Mouse (Mus musculus): ENCODE results near the gene Prm3. TPM values are rescaled to one million over a fixed set of nuclear protein-coding genes. Genes with fewer than 3 reads are reported as not detected.

Gene Prm3
- polyA plus RNA-seq, 1 experiment, result not detected

GRCm38 (mm10) chr16:10788271-10788670 is 2.4 kb downstream of the Prm3 start, which contains the start of gene Tnp2:
Tnp2 (minus strand) TSS chr16:10788660.
- no peaks in the 10 kb centered on the region for H3K9me3 ChIP-seq (replicated peaks; ENCODE audit: control insufficient read depth, insufficient read depth, low read length, poor library complexity, severe bottlenecking)
- H3K4me3 ChIP-seq (ENCODE audit: low read depth, low read length), result peak within 1 kb of the TSS; percentile 18
- H3K36me3 ChIP-seq (ENCODE audit: control insufficient read depth, insufficient read depth, low read length, poor library complexity, severe bottlenecking), result no peaks in the 10 kb centered on the region
- peaks cover 1% of the 10 kb centered on the region for H3K4me1 ChIP-seq (ENCODE audit: control insufficient read depth, insufficient read depth, low read length)
- no peak for TF ChIP-seq POLR2A (IDR thresholded peaks at IDR 0.05; ENCODE audit: insufficient read depth, low read length)
- no peak for TF ChIP-seq CTCF (IDR thresholded peaks at IDR 0.05; ENCODE audit: low read depth, low read length)
- no peak for TF ChIP-seq EP300 (IDR thresholded peaks at IDR 0.05; ENCODE audit: insufficient read depth, low read depth, low read length)
- no peak within 1 kb of the TSS for H3K9ac ChIP-seq (ENCODE audit: low read depth, poor library complexity, severe bottlenecking)
- no peaks in the 10 kb centered on the region; the same call in 1 of the 2 replicates for H3K27me3 ChIP-seq (ENCODE audit: control insufficient read depth, insufficient read depth, low read length, poor library complexity, severe bottlenecking)
- no peak within 1 kb of the TSS for H3K27ac ChIP-seq (ENCODE audit: insufficient read depth, low read length)

DNA sequence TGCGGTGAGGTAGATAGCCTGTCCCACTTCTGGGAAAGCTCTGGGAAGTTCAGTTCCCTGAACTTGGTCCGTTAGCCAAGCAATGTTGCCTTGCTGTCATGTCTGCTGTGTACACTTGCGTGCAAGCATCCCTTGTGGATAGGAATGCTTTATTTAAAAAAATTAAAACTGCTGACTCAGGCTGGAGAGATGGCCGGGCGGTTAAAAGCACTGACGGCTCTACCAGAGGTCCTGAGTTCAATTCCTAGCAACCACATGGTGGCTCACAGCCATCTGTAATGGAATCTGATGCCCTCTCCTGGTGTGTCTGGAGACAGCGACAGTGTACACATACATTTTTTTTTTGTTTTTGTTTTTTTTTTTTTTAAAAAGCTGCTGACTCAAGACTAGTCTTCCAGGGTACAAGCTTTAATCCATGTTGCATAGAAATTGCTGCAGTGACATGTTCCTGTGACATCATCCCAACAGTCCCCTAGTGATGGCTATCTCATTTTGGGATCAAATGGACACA is 3.1 kb downstream of the Prm3 start:
- H3K9ac ChIP-seq (ENCODE audit: low read depth, poor library complexity, severe bottlenecking), result no peak overlapping the region
- TF ChIP-seq POLR2A (IDR thresholded peaks at IDR 0.05; ENCODE audit: insufficient read depth, low read length), result no peak
- TF ChIP-seq CTCF (IDR thresholded peaks at IDR 0.05; ENCODE audit: low read depth, low read length), result peak; percentile 11
- no peaks in the 10 kb centered on the region for H3K9me3 ChIP-seq (replicated peaks; ENCODE audit: control insufficient read depth, insufficient read depth, low read length, poor library complexity, severe bottlenecking)
- no peaks in the 10 kb centered on the region for H3K36me3 ChIP-seq (ENCODE audit: control insufficient read depth, insufficient read depth, low read length, poor library complexity, severe bottlenecking)
- no peak overlapping the region for H3K27ac ChIP-seq (ENCODE audit: insufficient read depth, low read length)
- no peak overlapping the region for H3K4me3 ChIP-seq (ENCODE audit: low read depth, low read length)
- H3K4me1 ChIP-seq (ENCODE audit: control insufficient read depth, insufficient read depth, low read length), result peaks cover 1% of the 10 kb centered on the region
- H3K27me3 ChIP-seq (ENCODE audit: control insufficient read depth, insufficient read depth, low read length, poor library complexity, severe bottlenecking), result no peaks in the 10 kb centered on the region; the same call in 1 of the 2 replicates

DNA sequence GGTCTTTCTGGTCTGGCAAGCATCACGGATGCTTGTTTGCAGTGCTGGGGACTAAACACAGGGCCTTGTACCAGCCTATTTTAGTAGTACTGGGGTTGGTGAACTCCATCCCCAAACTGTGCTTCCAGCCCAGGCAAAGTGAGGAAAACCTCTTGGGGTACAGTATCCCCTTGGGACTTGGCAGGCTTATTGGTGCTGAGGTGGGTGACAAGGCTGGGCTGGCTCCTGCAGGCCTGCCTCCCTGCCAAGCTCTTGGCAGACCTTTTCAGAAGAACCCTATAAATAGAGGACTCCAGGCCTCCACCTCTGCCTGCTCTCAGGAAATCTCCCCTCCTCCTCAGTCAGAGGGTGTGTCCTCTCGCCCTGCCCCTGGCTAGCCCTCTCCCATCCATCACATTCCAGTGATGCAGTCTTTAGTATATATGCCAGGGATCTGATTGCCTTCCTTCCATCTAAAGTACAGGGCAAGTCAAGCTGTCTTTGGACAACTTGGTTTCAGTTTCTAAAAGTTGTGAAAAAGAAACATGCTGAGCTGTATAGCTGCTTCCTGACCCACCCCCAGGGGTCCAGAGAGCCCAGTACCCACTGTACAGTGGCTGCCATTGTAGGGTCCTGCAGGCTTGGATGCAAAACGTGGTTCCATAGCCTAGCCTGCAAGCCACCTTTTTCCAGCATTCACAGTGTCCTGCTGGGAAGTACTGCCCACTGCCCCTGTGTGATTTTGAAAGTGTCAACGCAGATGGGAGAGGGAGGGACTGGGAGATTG is 3.7 kb downstream of the Prm3 start:
- Histone ChIP-seq H3K36me3 (ENCODE audit: control insufficient read depth, insufficient read depth, low read length, poor library complexity, severe bottlenecking) (no peaks in the 10 kb centered on the region), H3K27ac (ENCODE audit: insufficient read depth, low read length) (no peak overlapping the region), H3K27me3 (ENCODE audit: control insufficient read depth, insufficient read depth, low read length, poor library complexity, severe bottlenecking) (no peaks in the 10 kb centered on the region; the same call in 1 of the 2 replicates), H3K4me3 (ENCODE audit: low read depth, low read length) (no peak overlapping the region), H3K4me1 (ENCODE audit: control insufficient read depth, insufficient read depth, low read length) (peaks cover 1% of the 10 kb centered on the region), H3K9me3 (replicated peaks; ENCODE audit: control insufficient read depth, insufficient read depth, low read length, poor library complexity, severe bottlenecking) (no peaks in the 10 kb centered on the region), H3K9ac (ENCODE audit: low read depth, poor library complexity, severe bottlenecking) (no peak overlapping the region)
- TF ChIP-seq POLR2A (IDR thresholded peaks at IDR 0.05; ENCODE audit: insufficient read depth, low read length), result no peak
- no peak for TF ChIP-seq EP300 (IDR thresholded peaks at IDR 0.05; ENCODE audit: insufficient read depth, low read depth, low read length)
- no peak for TF ChIP-seq CTCF (IDR thresholded peaks at IDR 0.05; ENCODE audit: low read depth, low read length)

DNA sequence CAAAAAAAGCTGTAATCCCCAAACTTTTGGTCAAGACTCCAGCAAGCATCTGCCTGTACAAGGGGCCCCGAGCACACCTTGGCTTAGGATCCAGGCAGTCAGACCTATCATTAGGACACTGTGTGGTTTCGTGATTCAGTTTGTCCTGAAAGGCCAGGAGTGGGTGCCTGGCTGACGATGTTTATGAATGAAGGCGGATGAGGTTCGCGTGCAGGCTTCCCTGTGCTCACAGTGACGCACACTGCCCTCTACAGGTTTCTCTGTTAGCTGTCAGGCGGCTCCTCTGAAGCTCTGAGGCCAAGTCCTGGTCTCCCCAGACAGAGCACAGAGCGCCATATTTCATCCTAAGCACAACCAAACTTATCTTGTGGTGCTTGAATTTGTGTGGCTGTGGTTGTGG is 4.4 kb downstream of the Prm3 start:
- Histone ChIP-seq H3K4me3 (ENCODE audit: low read depth, low read length) (peak overlapping the region; percentile 67), H3K4me1 (ENCODE audit: control insufficient read depth, insufficient read depth, low read length) (peaks cover 1% of the 10 kb centered on the region), H3K27ac (ENCODE audit: insufficient read depth, low read length) (peak overlapping the region; percentile 15; the same call in 1 of the 2 replicates), H3K27me3 (ENCODE audit: control insufficient read depth, insufficient read depth, low read length, poor library complexity, severe bottlenecking) (no peaks in the 10 kb centered on the region; the same call in 1 of the 2 replicates), H3K9me3 (replicated peaks; ENCODE audit: control insufficient read depth, insufficient read depth, low read length, poor library complexity, severe bottlenecking) (no peaks in the 10 kb centered on the region), H3K9ac (ENCODE audit: low read depth, poor library complexity, severe bottlenecking) (peak overlapping the region; percentile 84), H3K36me3 (ENCODE audit: control insufficient read depth, insufficient read depth, low read length, poor library complexity, severe bottlenecking) (no peaks in the 10 kb centered on the region)
- TF ChIP-seq CTCF (IDR thresholded peaks at IDR 0.05; ENCODE audit: low read depth, low read length), result peak; percentile 86
- no peak for TF ChIP-seq POLR2A (IDR thresholded peaks at IDR 0.05; ENCODE audit: insufficient read depth, low read length)
- 0 out of 2 replicates have a peak, but pooled peaks have one; percentile 38 for TF ChIP-seq EP300 (IDR thresholded peaks at IDR 0.05; ENCODE audit: insufficient read depth, low read depth, low read length)

- H3K9ac ChIP-seq (ENCODE audit: low read depth, poor library complexity, severe bottlenecking), result peak within 1 kb of the TSS; percentile 84
- H3K9me3 ChIP-seq (replicated peaks; ENCODE audit: control insufficient read depth, insufficient read depth, low read length, poor library complexity, severe bottlenecking), result no peaks in the 10 kb centered on the region
- H3K4me3 ChIP-seq (ENCODE audit: low read depth, low read length), result peak within 1 kb of the TSS; percentile 74
- peak within 1 kb of the TSS; percentile 15 for H3K27ac ChIP-seq (ENCODE audit: insufficient read depth, low read length)
- peaks cover 1% of the 10 kb centered on the region for H3K4me1 ChIP-seq (ENCODE audit: control insufficient read depth, insufficient read depth, low read length)
- no peaks in the 10 kb centered on the region for H3K36me3 ChIP-seq (ENCODE audit: control insufficient read depth, insufficient read depth, low read length, poor library complexity, severe bottlenecking)
- no peaks in the 10 kb centered on the region; the same call in 1 of the 2 replicates for H3K27me3 ChIP-seq (ENCODE audit: control insufficient read depth, insufficient read depth, low read length, poor library complexity, severe bottlenecking)
- no peak for TF ChIP-seq EP300 (IDR thresholded peaks at IDR 0.05; ENCODE audit: insufficient read depth, low read depth, low read length)
- peak; percentile 35 for TF ChIP-seq POLR2A (IDR thresholded peaks at IDR 0.05; ENCODE audit: insufficient read depth, low read length)
Measured at GRCm38 (mm10) chr16:10785371-10786231, 5.1 kb downstream of the Prm3 start, which contains the start of gene Socs1. Socs1 (minus strand) TSS chr16:10785536.
